8 mouse cellular contexts compared by ENCODE assay signal in the genomic region with DNA sequence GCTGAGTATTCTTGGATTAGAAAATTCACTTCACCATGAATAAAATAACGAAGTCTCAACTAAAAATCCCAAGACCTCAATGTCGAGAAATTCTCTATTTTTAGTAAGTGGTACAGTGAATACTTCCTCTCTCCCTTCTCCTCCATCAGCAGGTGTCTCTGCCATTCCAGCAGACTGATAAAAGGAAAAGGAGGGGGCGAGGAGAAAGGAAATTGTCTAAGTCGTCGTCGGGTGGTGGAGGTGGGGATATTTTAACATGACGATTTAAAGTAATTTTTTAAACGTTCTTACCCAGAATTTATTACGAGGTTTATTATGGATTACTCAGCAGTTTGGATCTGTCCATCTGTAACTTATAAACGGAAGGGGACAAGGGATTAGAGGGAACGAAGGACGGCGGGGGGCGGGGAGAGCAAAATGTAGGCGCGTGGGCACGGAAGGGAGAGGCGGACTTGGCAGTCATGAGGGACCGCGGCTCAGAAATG. TPM values are rescaled to one million over a fixed set of nuclear protein-coding genes. Genes with fewer than 3 reads are reported as not detected.
DNase-seq lines count a peak whose midpoint lies in the region; ATAC-seq lines count a peak whose summit lies in the region.

No protein-coding gene starts in this region.

- WGBS in neural tube, embryonic 11.5 days: 7% methylated on average over 20 of the region's 20 CpGs
- 6% methylated on average over 20 of the region's 20 CpGs for WGBS in midbrain, embryonic 13.5 days

- peak overlapping the region; percentile 91 for H3K4me2 ChIP-seq in neural tube, embryonic 11.5 days (ENCODE audit: low read depth)
- H3K4me2 ChIP-seq in midbrain, embryonic 13.5 days (replicated peaks): peak overlapping the region; percentile 90

- DNase-seq in embryo, embryonic 10.5 days (ENCODE audit: low spot score): peak; percentile 26
- DNase-seq in embryo, embryonic 10 days (ENCODE audit: low spot score): no peak
- peak; percentile 60 for DNase-seq in neural tube, embryonic 11.5 days (ENCODE audit: low spot score)
- DNase-seq in neural tube, embryonic 10.5 days (ENCODE audit: extremely low spot score, low spot score): no peak
- DNase-seq in frontal cortex, postnatal 14 days (ENCODE audit: low spot score in 2 of 2): no peak
- DNase-seq in layer of hippocampus, postnatal 36 days: no peak

- no peaks in the 10 kb centered on the region for H3K36me3 ChIP-seq in neural tube, embryonic 11.5 days (ENCODE audit: control insufficient read depth, insufficient read depth, low read length)
- no peaks in the 10 kb centered on the region for H3K36me3 ChIP-seq in midbrain, embryonic 13.5 days

- H3K27me3 ChIP-seq in neural tube, embryonic 11.5 days (ENCODE audit: control insufficient read depth, insufficient read depth, low read length): peaks cover 6% of the 10 kb centered on the region; the same call in 1 of the 2 replicates
- peaks cover 19% of the 10 kb centered on the region for H3K27me3 ChIP-seq in midbrain, embryonic 13.5 days

- no peak for ATAC-seq in neural tube, embryonic 11.5 days (ENCODE audit: insufficient read depth, low FRiP score, low TSS enrichment)
- ATAC-seq in inflammation-experienced regulatory T-cells, adult 6 months: peak; percentile 41
- peak; percentile 17; the same call in 1 of the 2 replicates for ATAC-seq in midbrain, embryonic 13.5 days

- peak overlapping the region; percentile 52 for H3K4me3 ChIP-seq in neural tube, embryonic 11.5 days (ENCODE audit: low read depth, low read length)
- peak overlapping the region; percentile 78 for H3K4me3 ChIP-seq in midbrain, embryonic 13.5 days (replicated peaks)

- peak overlapping the region; percentile 47 for H3K9ac ChIP-seq in neural tube, embryonic 11.5 days (ENCODE audit: low read length)
- peak overlapping the region; percentile 74 for H3K9ac ChIP-seq in midbrain, embryonic 13.5 days (replicated peaks)

- H3K9me3 ChIP-seq in neural tube, embryonic 11.5 days (ENCODE audit: control insufficient read depth, low read length): no peaks in the 10 kb centered on the region
- H3K9me3 ChIP-seq in midbrain, embryonic 13.5 days: no peaks in the 10 kb centered on the region

- H3K27ac ChIP-seq in neural tube, embryonic 11.5 days (ENCODE audit: low read depth, low read length): no peak overlapping the region
- peak overlapping the region; percentile 81 for H3K27ac ChIP-seq in midbrain, embryonic 13.5 days

- H3K4me1 ChIP-seq in neural tube, embryonic 11.5 days (ENCODE audit: control insufficient read depth, insufficient read depth, low read length): no peaks in the 10 kb centered on the region
- H3K4me1 ChIP-seq in midbrain, embryonic 13.5 days (replicated peaks): peaks cover 7% of the 10 kb centered on the region

RNA-seq across cellular contexts. Expression of gene Hectd2, which starts 0.8 kb away (rescaled TPM):
- 5.7 and 7.0 TPM in 2 replicates for polyA plus RNA-seq in neural tube, embryonic 11.5 days (2014; fragmentation: Nextera tagmentation; extraction: Ambion mirVana)
- polyA plus RNA-seq in inflammation-experienced regulatory T-cells, adult 6 months (2017; shearing (Covaris generic)): 1 to 10 TPM; 1.4 to 2.1 (median 1.8) TPM
- 7.6 and 9.4 TPM in 2 replicates for polyA plus RNA-seq in midbrain, embryonic 13.5 days (2015; fragmentation: Nextera tagmentation; extraction: Ambion mirVana)
- total RNA-seq in layer of hippocampus, postnatal 36 days (2021): 10 to 100 TPM; 40.3 to 49.3 TPM

Comparison
In these comparisons a context has a peak if more than half of its experiments do, and no peak if none do; other contexts are left out.
1. DNase-seq: peak in embryo, embryonic 10.5 days (single experiment) and neural tube, embryonic 11.5 days (single experiment); none in embryo, embryonic 10 days (single experiment), neural tube, embryonic 10.5 days (single experiment), frontal cortex, postnatal 14 days (0 of 2) and layer of hippocampus, postnatal 36 days (0 of 2).